Mouse (Mus musculus): ENCODE data around the gene B3gnt6. TPM values are rescaled to one million over a fixed set of nuclear protein-coding genes. Genes with fewer than 3 reads are reported as not detected.

Gene B3gnt6
- polyA plus RNA-seq, 1 experiment from 2014 or later, result 0.21 TPM

- no peak overlapping the region for H3K9ac ChIP-seq
- H3K27ac ChIP-seq, result no peak overlapping the region
- H3K4me2 ChIP-seq, result peak overlapping the region; percentile 90
- WGBS, result 62% methylated on average over 8 of the region's 8 CpGs
- H3K4me3 ChIP-seq, result peak overlapping the region; percentile 97; the same call in 1 of the 2 replicates
- no peaks in the 10 kb centered on the region for H3K36me3 ChIP-seq
- ATAC-seq (ENCODE audit: borderline replicate concordance, extremely low read depth, low FRiP score, low TSS enrichment), result no peak
- H3K27me3 ChIP-seq, result no peaks in the 10 kb centered on the region; the same call in 1 of the 2 replicates
- no peaks in the 10 kb centered on the region for H3K9me3 ChIP-seq
- H3K4me1 ChIP-seq, result peaks cover 29% of the 10 kb centered on the region
These were observed 22.8 kb downstream of the B3gnt6 start for GRCm38 (mm10) chr7:98176322-98177070.

GRCm38 (mm10) chr7:98174883-98175755, 24.2 kb downstream of the B3gnt6 start:
- H3K4me2 ChIP-seq, result no peak overlapping the region
- H3K27ac ChIP-seq, result no peak overlapping the region
- H3K36me3 ChIP-seq, result no peaks in the 10 kb centered on the region
- peaks cover 40% of the 10 kb centered on the region for H3K4me1 ChIP-seq
- H3K27me3 ChIP-seq, result no peaks in the 10 kb centered on the region; the same call in 1 of the 2 replicates
- H3K4me3 ChIP-seq, result no peak overlapping the region
- 63% methylated on average over 4 of the region's 4 CpGs for WGBS
- ATAC-seq (ENCODE audit: borderline replicate concordance, extremely low read depth, low FRiP score, low TSS enrichment), result no peak
- no peaks in the 10 kb centered on the region for H3K9me3 ChIP-seq
- H3K9ac ChIP-seq, result no peak overlapping the region

GRCm38 (mm10) chr7:98173408-98173807, 25.9 kb downstream of the B3gnt6 start:
- WGBS, result 29% methylated on average over 4 of the region's 4 CpGs
- no peaks in the 10 kb centered on the region for H3K9me3 ChIP-seq
- H3K4me1 ChIP-seq, result peaks cover 35% of the 10 kb centered on the region
- H3K9ac ChIP-seq, result no peak overlapping the region
- ATAC-seq (ENCODE audit: borderline replicate concordance, extremely low read depth, low FRiP score, low TSS enrichment), result no peak
- no peak overlapping the region for H3K27ac ChIP-seq
- no peaks in the 10 kb centered on the region; the same call in 1 of the 2 replicates for H3K27me3 ChIP-seq
- H3K4me3 ChIP-seq, result no peak overlapping the region
- no peaks in the 10 kb centered on the region for H3K36me3 ChIP-seq
- no peak overlapping the region for H3K4me2 ChIP-seq

- 75% methylated on average over 8 of the region's 8 CpGs for WGBS
- H3K9me3 ChIP-seq, result no peaks in the 10 kb centered on the region
These were observed 26.6 kb downstream of the B3gnt6 start for GRCm38 (mm10) chr7:98172661-98173060.

GRCm38 (mm10) chr7:98171141-98172073, 27.9 kb downstream of the B3gnt6 start:
- H3K9ac ChIP-seq, result 0 out of 2 replicates have a peak overlapping the region, but pooled peaks have one; percentile 3
- 55% methylated on average over 6 of the region's 6 CpGs for WGBS
- H3K4me1 ChIP-seq, result peaks cover 21% of the 10 kb centered on the region
- no peaks in the 10 kb centered on the region for H3K9me3 ChIP-seq
- no peak overlapping the region for H3K4me3 ChIP-seq
- H3K36me3 ChIP-seq, result no peaks in the 10 kb centered on the region
- H3K27ac ChIP-seq, result peak overlapping the region; percentile 12; the same call in 1 of the 2 replicates
- no peak overlapping the region for H3K4me2 ChIP-seq
- peak; percentile 70; the same call in 1 of the 2 replicates for ATAC-seq (ENCODE audit: borderline replicate concordance, extremely low read depth, low FRiP score, low TSS enrichment)
- no peaks in the 10 kb centered on the region for H3K27me3 ChIP-seq

More at GRCm38 (mm10) chr7:98172661-98173060, 26.6 kb downstream of the B3gnt6 start:
- H3K4me1 ChIP-seq, result peaks cover 31% of the 10 kb centered on the region
- no peak overlapping the region for H3K27ac ChIP-seq
- H3K36me3 ChIP-seq, result no peaks in the 10 kb centered on the region
- H3K4me3 ChIP-seq, result no peak overlapping the region
- ATAC-seq (ENCODE audit: borderline replicate concordance, extremely low read depth, low FRiP score, low TSS enrichment), result no peak
- H3K27me3 ChIP-seq, result no peaks in the 10 kb centered on the region; the same call in 1 of the 2 replicates
- H3K4me2 ChIP-seq, result no peak overlapping the region
- no peak overlapping the region for H3K9ac ChIP-seq

- H3K9ac ChIP-seq, result no peak overlapping the region; the same call in 1 of the 2 replicates
- H3K9me3 ChIP-seq, result no peaks in the 10 kb centered on the region
- H3K4me1 ChIP-seq, result peaks cover 48% of the 10 kb centered on the region
- no peaks in the 10 kb centered on the region for H3K36me3 ChIP-seq
- peak; percentile 45 for ATAC-seq (ENCODE audit: borderline replicate concordance, extremely low read depth, low FRiP score, low TSS enrichment)
- H3K4me3 ChIP-seq, result no peak overlapping the region
- H3K27ac ChIP-seq, result peak overlapping the region; percentile 82
- WGBS, result 39% methylated on average over 10 of the region's 10 CpGs
- no peak overlapping the region; the same call in 1 of the 2 replicates for H3K4me2 ChIP-seq
- H3K27me3 ChIP-seq, result no peaks in the 10 kb centered on the region
These were observed 34.2 kb downstream of the B3gnt6 start for GRCm38 (mm10) chr7:98164999-98165528.

GRCm38 (mm10) chr7:98164382-98164998, 34.8 kb downstream of the B3gnt6 start:
- H3K9ac ChIP-seq, result no peak overlapping the region
- H3K4me1 ChIP-seq, result peaks cover 54% of the 10 kb centered on the region
- no peak overlapping the region for H3K4me2 ChIP-seq

GRCm38 (mm10) chr7:98163700-98164099, 35.6 kb downstream of the B3gnt6 start:
- 30% methylated on average over 3 of the region's 3 CpGs for WGBS
- H3K36me3 ChIP-seq, result no peaks in the 10 kb centered on the region
- no peak overlapping the region for H3K4me3 ChIP-seq
- no peak overlapping the region for H3K27ac ChIP-seq
- peaks cover 62% of the 10 kb centered on the region for H3K4me1 ChIP-seq
- ATAC-seq (ENCODE audit: borderline replicate concordance, extremely low read depth, low FRiP score, low TSS enrichment), result no peak
- H3K9ac ChIP-seq, result no peak overlapping the region
- H3K27me3 ChIP-seq, result no peaks in the 10 kb centered on the region
- H3K4me2 ChIP-seq, result no peak overlapping the region
- no peaks in the 10 kb centered on the region for H3K9me3 ChIP-seq

More at GRCm38 (mm10) chr7:98164382-98164998, 34.8 kb downstream of the B3gnt6 start:
- Histone ChIP-seq H3K36me3 (no peaks in the 10 kb centered on the region), H3K4me3 (no peak overlapping the region), H3K27ac (peak overlapping the region; percentile 82), H3K27me3 (no peaks in the 10 kb centered on the region), H3K9me3 (no peaks in the 10 kb centered on the region)
- WGBS, result 77% methylated on average over 9 of the region's 9 CpGs
- ATAC-seq (ENCODE audit: borderline replicate concordance, extremely low read depth, low FRiP score, low TSS enrichment), result no peak

GRCm38 (mm10) chr7:98162239-98162638, 37.0 kb downstream of the B3gnt6 start:
- Histone ChIP-seq H3K4me3 (no peak overlapping the region), H3K36me3 (no peaks in the 10 kb centered on the region), H3K4me2 (no peak overlapping the region), H3K4me1 (peaks cover 76% of the 10 kb centered on the region), H3K27me3 (no peaks in the 10 kb centered on the region), H3K9me3 (no peaks in the 10 kb centered on the region), H3K27ac (0 out of 2 replicates have a peak overlapping the region, but pooled peaks have one; percentile 79), H3K9ac (no peak overlapping the region)
- ATAC-seq (ENCODE audit: borderline replicate concordance, extremely low read depth, low FRiP score, low TSS enrichment), result no peak
- WGBS, result 58% methylated on average over 6 of the region's 6 CpGs

- no peak overlapping the region for H3K4me3 ChIP-seq
- no peak overlapping the region; the same call in 1 of the 2 replicates for H3K4me2 ChIP-seq
- no peaks in the 10 kb centered on the region for H3K36me3 ChIP-seq
- H3K9me3 ChIP-seq, result no peaks in the 10 kb centered on the region
- no peak overlapping the region for H3K9ac ChIP-seq
- H3K27ac ChIP-seq, result peak overlapping the region; percentile 79
- 11% methylated on average over 8 of the region's 8 CpGs for WGBS
- no peak for ATAC-seq (ENCODE audit: borderline replicate concordance, extremely low read depth, low FRiP score, low TSS enrichment)
- H3K27me3 ChIP-seq, result no peaks in the 10 kb centered on the region
- peaks cover 86% of the 10 kb centered on the region for H3K4me1 ChIP-seq
These were observed 39.1 kb downstream of the B3gnt6 start for GRCm38 (mm10) chr7:98160041-98160740.

Measured in lung, embryonic 15.5 days (tissue).